Mouse (Mus musculus) forebrain, embryonic 11.5 days (tissue): ENCODE measurements around the gene Olfr305. TPM values are rescaled to one million over a fixed set of nuclear protein-coding genes. Genes with fewer than 3 reads are reported as not detected.

ENCODE experiments used
- ATAC-seq: fragments of 200-750 bp; cut with Nextera tagmentation; replicated peaks from 2 replicates; pipeline ENCODE4 v1.8.0; 2017; ENCODE audit warnings: moderate TSS enrichment; ENCODE audit not compliant: low FRiP score
- DNase-seq: peaks from one replicate; pipeline ENCODE4 v3.0.0-alpha.2; 2017; ENCODE audit warnings: low spot score
- H3K27ac ChIP-seq: fragments of 300-500 bp; sonication (generic); 2 replicates; pipeline ENCODE4 v1.5.1; 2014; ENCODE audit warnings: low read depth, low read length
- H3K27me3 ChIP-seq: fragments of 300-500 bp; sonication (generic); 2 replicates; pipeline ENCODE4 v1.6.1; 2014; ENCODE audit warnings: mild to moderate bottlenecking, low read length, mixed read lengths; ENCODE audit not compliant: control insufficient read depth, insufficient read depth
- H3K36me3 ChIP-seq: fragments of 300-500 bp; sonication (generic); 2 replicates; pipeline ENCODE4 v1.6.1; 2014; ENCODE audit warnings: mild to moderate bottlenecking, low read length, moderate library complexity, mixed read lengths; ENCODE audit not compliant: control insufficient read depth, insufficient read depth
- H3K4me1 ChIP-seq: fragments of 300-500 bp; sonication (generic); replicated peaks from 2 replicates; pipeline ENCODE4 v1.6.1; 2014; ENCODE audit warnings: low read length, mixed read lengths; ENCODE audit not compliant: control insufficient read depth, insufficient read depth
- H3K4me2 ChIP-seq: fragments of 300-500 bp; sonication (generic); 2 replicates; pipeline ENCODE4 v1.6.1; 2014; ENCODE audit warnings: low read depth, mild to moderate bottlenecking, low read length, moderate library complexity, mixed read lengths; ENCODE audit not compliant: severe bottlenecking
- H3K4me3 ChIP-seq: fragments of 300-500 bp; sonication (generic); 2 replicates; pipeline ENCODE4 v1.5.1; 2014; ENCODE audit warnings: low read depth, low read length
- H3K9ac ChIP-seq: fragments of 300-500 bp; sonication (generic); 2 replicates; pipeline ENCODE4 v1.6.1; 2014; ENCODE audit warnings: low read length
- H3K9me3 ChIP-seq: fragments of 300-500 bp; sonication (generic); 2 replicates; pipeline ENCODE4 v1.6.1; 2016; ENCODE audit warnings: low read length, mixed read lengths; ENCODE audit not compliant: control insufficient read depth
- WGBS: fragments of 180-500 bp; shearing (Covaris S2); extraction: QIAGEN DNeasy Blood & Tissue Kit; methylation state at CpG from one replicate; pipeline ENCODE4 v1.1.7; 2014; 5-methylcytosine and 5-hydroxymethylcytosine counted together
- polyA plus RNA-seq: library from polyadenylated mRNA; unstranded; fragments of >200 nt; fragmentation: Nextera tagmentation; extraction: Ambion mirVana; gene quantifications from 2 replicates; pipeline ENCODE4 v1.2.1, GENCODE M21; 2014

Olfr305 gene
- polyA plus RNA-seq, 1 experiment from 2014 or later = not detected

DNA sequence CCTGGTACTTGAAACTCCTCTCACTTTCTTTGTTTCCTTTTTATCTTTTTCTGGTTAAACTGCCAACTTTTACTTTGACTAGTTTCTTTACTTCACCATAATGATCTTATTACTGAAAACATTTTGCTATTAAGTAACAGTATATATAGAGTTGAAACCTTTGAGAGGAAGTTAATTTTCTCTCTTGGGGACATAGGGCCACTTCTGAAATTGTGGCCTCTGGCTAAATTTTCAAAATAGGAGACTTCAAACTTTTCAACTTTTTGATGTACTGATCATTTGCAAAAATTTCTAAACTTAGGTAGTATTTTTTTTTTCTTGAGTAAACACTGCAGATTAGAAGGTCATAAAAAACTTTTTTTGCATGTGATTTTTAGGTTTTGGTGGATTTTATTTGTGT, 41.2 kb downstream of the Olfr305 start, which contains the start of gene Olfr308:
TSS of gene Olfr308 (minus strand) at position 101 of the 400 bp plus-strand sequence.
- Histone ChIP-seq H3K27me3 (no peaks in the 10 kb centered on the region), H3K4me2 (no peak within 1 kb of the TSS), H3K36me3 (no peaks in the 10 kb centered on the region), H3K9ac (no peak within 1 kb of the TSS), H3K9me3 (no peaks in the 10 kb centered on the region), H3K27ac (no peak within 1 kb of the TSS), H3K4me3 (no peak within 1 kb of the TSS), H3K4me1 (no peaks in the 10 kb centered on the region)
- ATAC-seq (no peak), DNase-seq (no peak)

DNA sequence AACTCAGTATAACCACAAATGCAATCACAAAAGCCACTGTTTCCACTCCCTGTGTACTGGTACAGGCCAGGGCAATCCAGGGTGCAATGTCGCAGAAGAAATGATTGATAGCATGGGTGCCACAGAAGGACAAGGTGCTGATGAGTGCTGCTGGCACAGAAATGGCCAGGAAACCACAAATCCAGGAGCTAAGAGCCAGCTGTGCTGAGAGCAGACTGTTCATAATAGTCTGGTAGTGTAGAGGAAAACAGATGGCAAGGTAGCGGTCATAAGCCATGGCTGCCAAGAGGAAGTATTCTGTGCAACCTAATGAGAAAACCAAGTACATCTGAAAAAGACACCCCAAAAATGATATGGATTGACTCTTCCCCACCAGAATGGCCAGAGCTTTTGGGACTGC, 45.4 kb downstream of the Olfr305 start:
- DNase-seq (no peak), ATAC-seq (no peak)
- Histone ChIP-seq H3K27ac (no peak overlapping the region), H3K4me2 (no peak overlapping the region), H3K9me3 (no peaks in the 10 kb centered on the region), H3K4me1 (no peaks in the 10 kb centered on the region), H3K27me3 (no peaks in the 10 kb centered on the region), H3K4me3 (no peak overlapping the region), H3K9ac (no peak overlapping the region), H3K36me3 (no peaks in the 10 kb centered on the region)
- WGBS = 91% methylated on average over 2 of the region's 2 CpGs

DNA sequence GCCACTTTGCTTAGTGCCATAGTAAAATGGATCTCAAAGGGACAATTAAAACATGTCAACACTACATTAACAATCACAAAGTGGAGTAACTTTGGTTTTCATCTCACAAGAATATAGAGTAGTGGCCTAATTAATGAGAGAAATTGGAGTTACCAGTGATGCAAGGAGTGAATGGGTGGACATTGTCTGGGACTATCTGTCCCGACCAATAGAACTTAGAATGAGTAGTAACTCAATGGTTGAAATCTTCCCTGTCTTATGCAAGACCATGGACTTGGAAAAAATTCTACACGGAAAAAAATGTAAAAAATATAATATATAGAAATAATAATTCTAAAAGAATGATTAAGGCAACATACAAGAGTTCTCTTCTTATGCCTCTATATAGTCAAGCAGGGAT, 53.1 kb downstream of the Olfr305 start, which contains the start of gene Olfr309:
TSS of gene Olfr309 (minus strand) at position 101 of the 400 bp plus-strand sequence.
- DNase-seq (no peak), ATAC-seq (no peak)
- 72% methylated on average over 2 of the region's 2 CpGs for WGBS
- Histone ChIP-seq H3K4me2 (no peak within 1 kb of the TSS), H3K27me3 (no peaks in the 10 kb centered on the region), H3K9me3 (no peaks in the 10 kb centered on the region), H3K27ac (no peak within 1 kb of the TSS), H3K9ac (no peak within 1 kb of the TSS), H3K36me3 (no peaks in the 10 kb centered on the region), H3K4me3 (no peak within 1 kb of the TSS), H3K4me1 (no peaks in the 10 kb centered on the region)

Other genes with a start within 250 kb of the Olfr305 start
- gene Vmn2r75, start 195.2 kb downstream of the Olfr305 start, polyA plus RNA-seq = not detected in 2 replicates
- not detected in 2 replicates for gene Vmn2r76, start 120.6 kb downstream of the Olfr305 start, polyA plus RNA-seq
- gene Olfr310, start 89.8 kb downstream of the Olfr305 start, polyA plus RNA-seq = not detected in 2 replicates
- gene Olfr309, start 53.2 kb downstream of the Olfr305 start, polyA plus RNA-seq = not detected in 2 replicates
- not detected in 2 replicates for gene Olfr308, start 41.3 kb downstream of the Olfr305 start, polyA plus RNA-seq
- gene Olfr307, start 29.3 kb downstream of the Olfr305 start, polyA plus RNA-seq = not detected in 2 replicates
- gene Olfr304, start 19.7 kb upstream of the Olfr305 start, polyA plus RNA-seq = not detected in 2 replicates
- gene Olfr303, start 30.9 kb upstream of the Olfr305 start, polyA plus RNA-seq = not detected in 2 replicates
- gene Olfr301, start 36.9 kb upstream of the Olfr305 start, polyA plus RNA-seq = not detected in 2 replicates
- not detected in 2 replicates for gene Olfr299, start 93.0 kb upstream of the Olfr305 start, polyA plus RNA-seq
- not detected in 2 replicates for gene Olfr298, start 125.6 kb upstream of the Olfr305 start, polyA plus RNA-seq
- not detected in 2 replicates for gene Olfr297, start 153.0 kb upstream of the Olfr305 start, polyA plus RNA-seq
- gene Olfr295, start 216.9 kb upstream of the Olfr305 start, polyA plus RNA-seq = not detected in 2 replicates
- gene Olfr294, start 249.7 kb upstream of the Olfr305 start, polyA plus RNA-seq = not detected in 2 replicates